Mouse (Mus musculus) liver, embryonic 12.5 days (tissue): Measurements from ENCODE around the gene Usp31. TPM values are rescaled to one million over a fixed set of nuclear protein-coding genes. Genes with fewer than 3 reads are reported as not detected.

Experiments
- ATAC-seq: fragments of 200-750 bp; cut with Nextera tagmentation; 2 replicates; pipeline ENCODE4 v1.8.0; 2017; ENCODE audit warnings: moderate number of reproducible peaks, mild to moderate bottlenecking, moderate library complexity
- H3K27ac ChIP-seq: fragments of 300-500 bp; sonication (generic); 2 replicates; pipeline ENCODE4 v1.5.1; 2016; ENCODE audit warnings: mild to moderate bottlenecking
- H3K27me3 ChIP-seq: fragments of 300-500 bp; sonication (generic); replicated peaks from 2 replicates; pipeline ENCODE4 v1.6.1; 2016; ENCODE audit warnings: mild to moderate bottlenecking, moderate library complexity
- H3K36me3 ChIP-seq: fragments of 300-500 bp; sonication (generic); 2 replicates; pipeline ENCODE4 v1.6.1; 2016; ENCODE audit warnings: mild to moderate bottlenecking, moderate library complexity
- H3K4me1 ChIP-seq: fragments of 300-500 bp; sonication (generic); 2 replicates; pipeline ENCODE4 v1.6.1; 2016
- H3K4me2 ChIP-seq: fragments of 300-500 bp; sonication (generic); 2 replicates; pipeline ENCODE4 v1.6.1; 2016; ENCODE audit warnings: mild to moderate bottlenecking, moderate library complexity
- H3K4me3 ChIP-seq: fragments of 300-500 bp; sonication (generic); 2 replicates; pipeline ENCODE4 v1.5.1; 2016; ENCODE audit warnings: mild to moderate bottlenecking, moderate library complexity
- H3K9ac ChIP-seq: fragments of 300-500 bp; sonication (generic); 2 replicates; pipeline ENCODE4 v1.6.1; 2016; ENCODE audit warnings: mild to moderate bottlenecking, moderate library complexity
- H3K9me3 ChIP-seq: fragments of 300-500 bp; sonication (generic); replicated peaks from 2 replicates; pipeline ENCODE4 v1.6.1; 2016; ENCODE audit warnings: mild to moderate bottlenecking, moderate library complexity
- WGBS: fragments of 180-500 bp; shearing (Covaris S2); methylation state at CpG from one replicate; pipeline ENCODE4 v1.1.7; 2016; ENCODE audit not compliant: insufficient replicate concordance; 5-methylcytosine and 5-hydroxymethylcytosine counted together
- polyA plus RNA-seq: library from polyadenylated mRNA; unstranded; fragments of >200 nt; fragmentation: Nextera tagmentation; extraction: Ambion mirVana; gene quantifications from 2 replicates; pipeline ENCODE4 v1.2.1, GENCODE M21; 2016

Usp31 gene
- polyA plus RNA-seq, 1 experiment from 2014 or later: 1.7 TPM

- no peak overlapping the region for H3K9ac ChIP-seq
- H3K4me2 ChIP-seq: no peak overlapping the region
- WGBS: 72% methylated on average over 3 of the region's 3 CpGs
- H3K27ac ChIP-seq: no peak overlapping the region
- no peaks in the 10 kb centered on the region for H3K27me3 ChIP-seq
- no peak overlapping the region for H3K4me3 ChIP-seq
- H3K9me3 ChIP-seq: no peaks in the 10 kb centered on the region
- no peak for ATAC-seq
- H3K4me1 ChIP-seq: peaks cover 56% of the 10 kb centered on the region
- peaks cover 15% of the 10 kb centered on the region for H3K36me3 ChIP-seq
Observed at GRCm38 (mm10) chr7:121700480-121700879, 6.6 kb downstream of the Usp31 start.

- peaks cover 15% of the 10 kb centered on the region for H3K36me3 ChIP-seq
- no peaks in the 10 kb centered on the region for H3K9me3 ChIP-seq
- no peaks in the 10 kb centered on the region for H3K27me3 ChIP-seq
- no peak overlapping the region for H3K27ac ChIP-seq
- H3K4me3 ChIP-seq: no peak overlapping the region
- H3K4me2 ChIP-seq: no peak overlapping the region
- peaks cover 44% of the 10 kb centered on the region for H3K4me1 ChIP-seq
- no peak overlapping the region for H3K9ac ChIP-seq
- no peak for ATAC-seq
Observed at GRCm38 (mm10) chr7:121699218-121699617, 7.8 kb downstream of the Usp31 start.

- no peaks in the 10 kb centered on the region for H3K27me3 ChIP-seq
- H3K36me3 ChIP-seq: peaks cover 7% of the 10 kb centered on the region
- H3K4me2 ChIP-seq: no peak overlapping the region
- no peak for ATAC-seq
- 49% methylated on average over 1 of the region's 1 CpGs for WGBS
- H3K9me3 ChIP-seq: no peaks in the 10 kb centered on the region
- peaks cover 29% of the 10 kb centered on the region for H3K4me1 ChIP-seq
- H3K27ac ChIP-seq: no peak overlapping the region
- H3K9ac ChIP-seq: no peak overlapping the region
- no peak overlapping the region for H3K4me3 ChIP-seq
Observed at GRCm38 (mm10) chr7:121697574-121697973, 9.5 kb downstream of the Usp31 start.

GRCm38 (mm10) chr7:121697170-121697569, 9.9 kb downstream of the Usp31 start:
- H3K36me3 ChIP-seq: peaks cover 5% of the 10 kb centered on the region
- peaks cover 25% of the 10 kb centered on the region for H3K4me1 ChIP-seq
- no peak overlapping the region for H3K9ac ChIP-seq
- H3K4me2 ChIP-seq: no peak overlapping the region
- H3K9me3 ChIP-seq: no peaks in the 10 kb centered on the region
- no peak for ATAC-seq
- H3K4me3 ChIP-seq: no peak overlapping the region
- H3K27ac ChIP-seq: no peak overlapping the region
- H3K27me3 ChIP-seq: no peaks in the 10 kb centered on the region

- no peak for ATAC-seq
- Histone ChIP-seq H3K9me3 (no peaks in the 10 kb centered on the region), H3K4me2 (no peak overlapping the region), H3K9ac (no peak overlapping the region), H3K27me3 (no peaks in the 10 kb centered on the region), H3K4me1 (no peaks in the 10 kb centered on the region), H3K27ac (no peak overlapping the region), H3K4me3 (no peak overlapping the region), H3K36me3 (no peaks in the 10 kb centered on the region)
- 84% methylated on average over 2 of the region's 2 CpGs for WGBS
Observed at GRCm38 (mm10) chr7:121691803-121692202, 15.2 kb downstream of the Usp31 start.

GRCm38 (mm10) chr7:121689338-121689737, 17.7 kb downstream of the Usp31 start:
- H3K4me1 ChIP-seq: no peaks in the 10 kb centered on the region
- no peaks in the 10 kb centered on the region for H3K27me3 ChIP-seq
- no peak overlapping the region for H3K4me3 ChIP-seq
- no peak overlapping the region for H3K9ac ChIP-seq
- H3K4me2 ChIP-seq: no peak overlapping the region
- H3K9me3 ChIP-seq: no peaks in the 10 kb centered on the region
- no peak for ATAC-seq
- no peak overlapping the region for H3K27ac ChIP-seq
- 0 out of 2 replicates have a peak, but pooled peaks cover 2% of the 10 kb centered on the region for H3K36me3 ChIP-seq

GRCm38 (mm10) chr7:121685140-121685984, 21.7 kb downstream of the Usp31 start:
- Histone ChIP-seq H3K4me3 (no peak overlapping the region), H3K9ac (no peak overlapping the region), H3K4me2 (no peak overlapping the region), H3K9me3 (no peaks in the 10 kb centered on the region), H3K36me3 (0 out of 2 replicates have a peak, but pooled peaks cover 2% of the 10 kb centered on the region), H3K27ac (no peak overlapping the region), H3K27me3 (no peaks in the 10 kb centered on the region), H3K4me1 (no peaks in the 10 kb centered on the region)
- no peak for ATAC-seq
- WGBS: 70% methylated on average over 5 of the region's 5 CpGs

GRCm38 (mm10) chr7:121681191-121681590, 25.9 kb downstream of the Usp31 start:
- Histone ChIP-seq H3K4me2 (no peak overlapping the region), H3K27ac (no peak overlapping the region), H3K4me3 (no peak overlapping the region), H3K27me3 (no peaks in the 10 kb centered on the region), H3K4me1 (no peaks in the 10 kb centered on the region), H3K9me3 (no peaks in the 10 kb centered on the region), H3K36me3 (peaks cover 23% of the 10 kb centered on the region), H3K9ac (no peak overlapping the region)
- no peak for ATAC-seq

GRCm38 (mm10) chr7:121677105-121677753, 29.8 kb downstream of the Usp31 start:
- Histone ChIP-seq H3K4me2 (no peak overlapping the region), H3K27me3 (no peaks in the 10 kb centered on the region), H3K36me3 (peaks cover 43% of the 10 kb centered on the region), H3K4me1 (no peaks in the 10 kb centered on the region), H3K27ac (no peak overlapping the region), H3K9me3 (no peaks in the 10 kb centered on the region), H3K9ac (no peak overlapping the region), H3K4me3 (no peak overlapping the region)
- ATAC-seq: no peak
- 81% methylated on average over 4 of the region's 4 CpGs for WGBS

GRCm38 (mm10) chr7:121660705-121661104, 46.3 kb downstream of the Usp31 start:
- no peak overlapping the region for H3K4me2 ChIP-seq
- no peak overlapping the region for H3K27ac ChIP-seq
- no peak for ATAC-seq
- H3K4me3 ChIP-seq: no peak overlapping the region
- no peaks in the 10 kb centered on the region for H3K27me3 ChIP-seq
- H3K36me3 ChIP-seq: peaks cover 78% of the 10 kb centered on the region
- H3K4me1 ChIP-seq: no peaks in the 10 kb centered on the region
- no peak overlapping the region for H3K9ac ChIP-seq
- H3K9me3 ChIP-seq: no peaks in the 10 kb centered on the region
- WGBS: 82% methylated on average over 1 of the region's 1 CpGs

GRCm38 (mm10) chr7:121658866-121659265, 48.2 kb downstream of the Usp31 start:
- no peaks in the 10 kb centered on the region for H3K9me3 ChIP-seq
- no peaks in the 10 kb centered on the region for H3K4me1 ChIP-seq
- no peak overlapping the region for H3K27ac ChIP-seq
- H3K4me3 ChIP-seq: no peak overlapping the region
- no peaks in the 10 kb centered on the region for H3K27me3 ChIP-seq
- ATAC-seq: no peak
- WGBS: 78% methylated on average over 7 of the region's 7 CpGs
- no peak overlapping the region for H3K9ac ChIP-seq
- H3K36me3 ChIP-seq: peaks cover 79% of the 10 kb centered on the region
- H3K4me2 ChIP-seq: no peak overlapping the region

GRCm38 (mm10) chr7:121654675-121655074, 52.4 kb downstream of the Usp31 start:
- no peak overlapping the region for H3K4me3 ChIP-seq
- H3K4me1 ChIP-seq: no peaks in the 10 kb centered on the region
- H3K27me3 ChIP-seq: no peaks in the 10 kb centered on the region
- WGBS: 80% methylated on average over 2 of the region's 2 CpGs
- no peak overlapping the region for H3K9ac ChIP-seq
- H3K36me3 ChIP-seq: peaks cover 72% of the 10 kb centered on the region
- no peak overlapping the region for H3K4me2 ChIP-seq
- no peaks in the 10 kb centered on the region for H3K9me3 ChIP-seq
- no peak overlapping the region for H3K27ac ChIP-seq
- ATAC-seq: no peak
